Mouse (Mus musculus): ENCODE measurements around the gene Zfp648. TPM values are rescaled to one million over a fixed set of nuclear protein-coding genes. Genes with fewer than 3 reads are reported as not detected.

Zfp648 gene
- polyA plus RNA-seq, 1 experiment from 2014 or later = 0.39 TPM

DNA sequence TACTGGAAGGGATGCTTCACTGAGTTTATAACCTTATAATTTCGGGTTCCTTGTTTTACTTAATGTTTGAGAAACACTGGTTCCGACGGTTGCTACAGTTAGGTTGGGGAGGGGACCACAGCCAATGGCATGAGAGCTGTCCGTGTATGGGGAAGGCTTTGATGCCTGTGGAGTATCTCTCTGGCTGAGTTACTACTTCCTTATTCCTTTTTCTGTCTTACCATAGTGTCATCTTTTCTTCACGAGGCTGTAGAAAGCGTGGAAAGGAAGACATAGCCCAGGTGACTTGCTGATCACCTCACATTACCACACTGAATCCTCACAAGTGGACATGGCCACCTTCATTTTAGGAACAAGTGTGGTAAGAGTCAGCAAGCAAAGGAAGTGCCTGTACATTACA is 32.0 kb downstream of the Zfp648 start:
- no peak overlapping the region for H3K9ac ChIP-seq
- no peaks in the 10 kb centered on the region for H3K27me3 ChIP-seq
- H3K4me2 ChIP-seq = no peak overlapping the region
- ATAC-seq (ENCODE audit: low read depth) = no peak
- no peaks in the 10 kb centered on the region for H3K36me3 ChIP-seq
- no peak overlapping the region for H3K27ac ChIP-seq (replicated peaks)
- H3K4me1 ChIP-seq (replicated peaks) = no peaks in the 10 kb centered on the region
- no peak overlapping the region for H3K4me3 ChIP-seq
- H3K9me3 ChIP-seq = no peaks in the 10 kb centered on the region
- WGBS = 80% methylated on average over 6 of the region's 6 CpGs

DNA sequence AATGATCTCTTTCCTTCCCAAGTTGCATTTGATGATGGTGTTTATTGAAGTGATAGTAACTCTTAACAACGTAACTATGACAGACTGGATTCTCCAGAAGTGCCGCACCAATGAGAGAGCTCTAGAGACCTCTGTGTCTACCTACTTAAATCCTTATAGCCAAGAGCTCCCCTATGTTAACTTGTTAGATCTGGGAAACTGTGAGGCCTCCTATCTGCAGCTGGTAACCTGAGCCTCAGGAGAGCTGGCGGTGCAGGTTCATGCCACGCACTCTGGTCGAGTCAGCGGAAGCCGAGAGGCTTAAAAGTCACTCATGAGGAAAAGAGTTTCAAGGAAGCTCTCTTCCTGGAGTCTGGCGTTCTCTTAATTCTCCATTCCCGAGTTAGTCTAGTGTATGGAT is 33.8 kb downstream of the Zfp648 start:
- H3K4me1 ChIP-seq (replicated peaks) = no peaks in the 10 kb centered on the region
- H3K4me3 ChIP-seq = no peak overlapping the region
- ATAC-seq (ENCODE audit: low read depth) = no peak
- H3K36me3 ChIP-seq = no peaks in the 10 kb centered on the region
- no peak overlapping the region for H3K27ac ChIP-seq (replicated peaks)
- no peak overlapping the region for H3K4me2 ChIP-seq
- H3K9ac ChIP-seq = no peak overlapping the region
- H3K9me3 ChIP-seq = no peaks in the 10 kb centered on the region
- 86% methylated on average over 9 of the region's 9 CpGs for WGBS
- no peaks in the 10 kb centered on the region for H3K27me3 ChIP-seq

DNA sequence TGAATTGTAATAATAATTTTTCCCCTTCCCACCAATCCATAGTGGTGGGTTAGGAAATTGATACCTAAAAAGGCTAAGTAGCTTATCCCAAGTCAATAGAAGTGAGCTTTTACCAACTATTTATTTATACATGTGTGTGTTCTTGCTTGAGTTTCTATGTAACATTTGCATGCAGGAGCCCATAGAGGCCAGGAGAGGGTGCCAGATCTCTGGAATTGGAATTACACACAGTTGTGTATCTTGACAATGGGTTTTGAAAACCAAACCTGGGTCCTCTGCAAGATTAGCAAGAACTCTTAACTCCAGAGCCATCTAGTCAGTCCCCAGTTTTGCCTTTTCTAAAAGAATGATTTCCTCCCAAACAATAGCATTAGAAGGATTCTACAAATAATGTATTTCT is 37.9 kb downstream of the Zfp648 start:
- Histone ChIP-seq H3K27me3 (no peaks in the 10 kb centered on the region), H3K27ac (replicated peaks) (no peak overlapping the region), H3K4me1 (replicated peaks) (no peaks in the 10 kb centered on the region), H3K9me3 (no peaks in the 10 kb centered on the region), H3K4me2 (no peak overlapping the region), H3K4me3 (no peak overlapping the region), H3K36me3 (no peaks in the 10 kb centered on the region), H3K9ac (no peak overlapping the region)
- ATAC-seq (ENCODE audit: low read depth) = no peak

DNA sequence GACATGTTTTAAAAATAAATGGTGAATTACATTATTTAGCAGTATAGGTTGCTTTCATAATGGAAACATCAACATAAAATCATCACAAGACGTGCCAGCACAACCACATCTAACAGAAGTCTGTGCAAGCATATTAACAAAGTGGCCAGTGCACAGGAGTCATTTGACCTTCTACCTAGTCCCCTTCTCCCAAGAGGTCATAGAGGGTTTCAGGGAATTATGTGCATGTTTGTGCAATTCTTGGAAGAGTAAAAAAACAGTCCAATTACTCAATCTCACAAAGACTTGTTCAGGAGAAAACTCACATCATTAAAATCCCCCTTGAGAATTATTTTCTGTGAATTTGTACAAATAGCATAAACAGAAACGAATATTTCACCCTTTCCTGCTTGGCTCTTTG is 50.2 kb downstream of the Zfp648 start:
- Histone ChIP-seq H3K27me3 (no peaks in the 10 kb centered on the region), H3K27ac (replicated peaks) (no peak overlapping the region), H3K9me3 (no peaks in the 10 kb centered on the region), H3K4me1 (replicated peaks) (no peaks in the 10 kb centered on the region), H3K9ac (no peak overlapping the region), H3K4me3 (no peak overlapping the region), H3K4me2 (no peak overlapping the region), H3K36me3 (no peaks in the 10 kb centered on the region)
- 77% methylated on average over 2 of the region's 2 CpGs for WGBS
- ATAC-seq (ENCODE audit: low read depth) = no peak

DNA sequence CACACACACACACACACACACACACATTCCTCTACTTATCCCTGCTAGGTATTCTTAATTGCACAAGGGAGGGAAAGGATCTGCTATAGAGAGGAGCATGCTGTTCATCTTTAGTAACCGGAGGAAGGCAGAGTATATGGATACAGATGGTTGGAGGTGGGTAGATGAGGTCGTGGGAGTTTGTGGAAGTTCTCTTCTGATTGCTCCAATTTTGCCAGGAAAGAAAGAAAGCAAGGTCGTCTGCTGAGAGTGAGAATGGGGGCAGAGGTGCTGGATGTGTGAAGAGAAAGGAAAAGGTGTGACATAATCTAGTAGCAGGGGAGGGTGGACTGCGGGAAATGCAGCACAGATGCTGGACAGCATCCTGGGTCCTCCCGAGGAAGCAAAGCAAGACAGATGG is 51.8 kb downstream of the Zfp648 start:
- no peaks in the 10 kb centered on the region for H3K9me3 ChIP-seq
- ATAC-seq (ENCODE audit: low read depth) = no peak
- no peak overlapping the region for H3K4me2 ChIP-seq
- H3K27me3 ChIP-seq = no peaks in the 10 kb centered on the region
- no peak overlapping the region for H3K9ac ChIP-seq
- H3K36me3 ChIP-seq = no peaks in the 10 kb centered on the region
- 61% methylated on average over 5 of the region's 5 CpGs for WGBS
- no peak overlapping the region for H3K27ac ChIP-seq (replicated peaks)
- no peaks in the 10 kb centered on the region for H3K4me1 ChIP-seq (replicated peaks)
- H3K4me3 ChIP-seq = no peak overlapping the region

Measured in neural tube, embryonic 13.5 days (tissue).